Mouse (Mus musculus) MEL (cell line): Measurements from ENCODE around the gene C130032M10Rik. TPM values are rescaled to one million over a fixed set of nuclear protein-coding genes. Genes with fewer than 3 reads are reported as not detected.

Experiments
- DNase-seq: peaks from one replicate; pipeline ENCODE4 v3.0.0; 2011; ENCODE audit warnings: low read depth, low spot score
- H3K27ac ChIP-seq: 2 replicates; pipeline ENCODE4 v1.5.1; 2012; ENCODE audit warnings: low read depth, mild to moderate bottlenecking, control low read depth, low read length, moderate library complexity; ENCODE audit not compliant: control insufficient read depth
- H3K27me3 ChIP-seq, 2 experiments: fragments of 150-350 bp in 1 of 2; sonication (generic) in 1 of 2; 2 replicates each; pipeline ENCODE4 v1.6.1; 2012; ENCODE audit warnings: low read length in 2 of 2, mild to moderate bottlenecking in 2 of 2, improper control_type of control experiment in 1 of 2, moderate library complexity in 1 of 2; ENCODE audit not compliant: insufficient read depth in 2 of 2, control insufficient read depth in 1 of 2
- H3K36me3 ChIP-seq, 2 experiments: 2 replicates each; pipeline ENCODE4 v1.6.1; 2012 to 2014; ENCODE audit warnings: low read length in 2 of 2, improper control_type of control experiment in 1 of 2, inconsistent platforms in 1 of 2, mild to moderate bottlenecking in 1 of 2; ENCODE audit not compliant: insufficient read depth in 2 of 2, control insufficient read depth in 1 of 2
- H3K4me1 ChIP-seq, 2 experiments: fragments of 150-350 bp in 1 of 2; sonication (generic) in 1 of 2; 2 replicates each; pipeline ENCODE4 v1.6.1; 2012; ENCODE audit warnings: low read length in 2 of 2, improper control_type of control experiment in 1 of 2, mild to moderate bottlenecking in 1 of 2; ENCODE audit not compliant: insufficient read depth in 2 of 2, control insufficient read depth in 1 of 2
- H3K4me3 ChIP-seq, 2 experiments: fragments of 150-350 bp in 1 of 2; sonication (generic) in 1 of 2; 2 replicates each; pipeline ENCODE4 v1.5.1; 2012; ENCODE audit warnings: low read depth in 2 of 2, low read length in 2 of 2, mild to moderate bottlenecking in 2 of 2, moderate library complexity in 2 of 2, control low read depth in 1 of 2, improper control_type of control experiment in 1 of 2; ENCODE audit not compliant: control insufficient read depth in 1 of 2, insufficient read depth in 1 of 2
- H3K79me2 ChIP-seq: 2 replicates; pipeline ENCODE4 v1.6.1; 2012; ENCODE audit warnings: mild to moderate bottlenecking, low read length, moderate library complexity; ENCODE audit not compliant: control insufficient read depth, poor library complexity, insufficient read depth
- H3K9ac ChIP-seq: 2 replicates; pipeline ENCODE4 v1.6.1; 2012; ENCODE audit warnings: low read depth, mild to moderate bottlenecking, control low read depth, low read length, moderate library complexity; ENCODE audit not compliant: control insufficient read depth, poor library complexity, severe bottlenecking
- H3K9me3 ChIP-seq: fragments of 150-350 bp; sonication (generic); replicated peaks from 2 replicates; pipeline ENCODE4 v1.6.1; 2012; ENCODE audit warnings: mild to moderate bottlenecking, low read length, improper control_type of control experiment, moderate library complexity; ENCODE audit not compliant: insufficient read depth
- CHD2 ChIP-seq: IDR thresholded peaks from 2 replicates; pipeline ENCODE4 v1.6.1; 2011; ENCODE audit warnings: low read length, improper control_type of control experiment
- E2F4 ChIP-seq: IDR thresholded peaks from 2 replicates; pipeline ENCODE4 v1.6.1; 2011; ENCODE audit warnings: low read depth, low read length, improper control_type of control experiment, borderline replicate concordance
- EP300 ChIP-seq, 2 experiments: IDR thresholded peaks; 2 replicates each; pipeline ENCODE4 v1.6.1; 2011; ENCODE audit warnings: improper control_type of control experiment in 2 of 2, low read length in 2 of 2, low read depth in 1 of 2, mild to moderate bottlenecking in 1 of 2
- ETS1 ChIP-seq: IDR thresholded peaks from 2 replicates; pipeline ENCODE4 v1.6.1; 2012; ENCODE audit warnings: low read depth, mild to moderate bottlenecking, inconsistent platforms, low read length, improper control_type of control experiment, moderate library complexity
- GATA1 ChIP-seq: IDR thresholded peaks from 2 replicates; pipeline ENCODE4 v1.6.1; 2011; ENCODE audit warnings: low read depth, low read length, improper control_type of control experiment
- JUND ChIP-seq: IDR thresholded peaks from 2 replicates; pipeline ENCODE4 v1.6.1; 2011; ENCODE audit warnings: low read depth, mild to moderate bottlenecking, improper control_type of control experiment, low read length
- MAX ChIP-seq: IDR thresholded peaks from 2 replicates; pipeline ENCODE4 v1.6.1; 2011; ENCODE audit warnings: low read length, improper control_type of control experiment
- MAZ ChIP-seq: IDR thresholded peaks from 2 replicates; pipeline ENCODE4 v1.6.1; 2012; ENCODE audit warnings: low read depth, mild to moderate bottlenecking, inconsistent platforms, low read length, improper control_type of control experiment
- MEF2A ChIP-seq: IDR thresholded peaks from 2 replicates; pipeline ENCODE4 v1.6.1; 2014; ENCODE audit warnings: low read depth, mild to moderate bottlenecking, inconsistent platforms, low read length, improper control_type of control experiment; ENCODE audit not compliant: poor library complexity, insufficient replicate concordance, severe bottlenecking; ENCODE audit errors: extremely low read depth
- MXI1 ChIP-seq: IDR thresholded peaks from 2 replicates; pipeline ENCODE4 v1.6.1; 2011; ENCODE audit warnings: mild to moderate bottlenecking, low read depth, low read length, improper control_type of control experiment
- MYC ChIP-seq: IDR thresholded peaks from 2 replicates; pipeline ENCODE4 v1.6.1; 2011; ENCODE audit warnings: low read depth, mild to moderate bottlenecking, low read length, improper control_type of control experiment, moderate library complexity
- NELFE ChIP-seq: IDR thresholded peaks from 2 replicates; pipeline ENCODE4 v1.6.1; 2011; ENCODE audit warnings: low read depth, low read length, improper control_type of control experiment
- NRF1 ChIP-seq: IDR thresholded peaks from 2 replicates; pipeline ENCODE4 v1.6.1; 2014; ENCODE audit warnings: low read depth, mild to moderate bottlenecking, inconsistent platforms, low read length, improper control_type of control experiment, moderate library complexity; ENCODE audit not compliant: poor library complexity, insufficient read depth, severe bottlenecking
- POLR2AphosphoS5 ChIP-seq: IDR thresholded peaks from 2 replicates; pipeline ENCODE4 v1.6.1; 2012; ENCODE audit warnings: low read depth, borderline replicate concordance, mild to moderate bottlenecking, inconsistent platforms, low read length, moderate library complexity, mixed read lengths
- RCOR1 ChIP-seq: IDR thresholded peaks from 2 replicates; pipeline ENCODE4 v1.6.1; 2012; ENCODE audit warnings: low read depth, mild to moderate bottlenecking, inconsistent platforms, low read length, improper control_type of control experiment
- SIN3A ChIP-seq: IDR thresholded peaks from 2 replicates; pipeline ENCODE4 v1.6.1; 2012; ENCODE audit warnings: low read length, improper control_type of control experiment, inconsistent platforms
- TAL1 ChIP-seq: IDR thresholded peaks from 2 replicates; pipeline ENCODE4 v1.6.1; 2012; ENCODE audit warnings: mild to moderate bottlenecking, inconsistent platforms, low read length, moderate library complexity, mixed read lengths
- TBP ChIP-seq: IDR thresholded peaks from 2 replicates; pipeline ENCODE4 v1.8.0; 2011; ENCODE audit warnings: low read depth, low read length, improper control_type of control experiment
- TCF12 ChIP-seq: IDR thresholded peaks from 2 replicates; pipeline ENCODE4 v1.6.1; 2014; ENCODE audit warnings: low read depth, mild to moderate bottlenecking, inconsistent platforms, low read length, improper control_type of control experiment, moderate library complexity
- UBTF ChIP-seq: IDR thresholded peaks from 2 replicates; pipeline ENCODE4 v1.6.1; 2012; ENCODE audit warnings: low read depth, mild to moderate bottlenecking, inconsistent platforms, low read length, improper control_type of control experiment, moderate library complexity, borderline replicate concordance; ENCODE audit not compliant: insufficient read depth
- USF1 ChIP-seq: IDR thresholded peaks from 2 replicates; pipeline ENCODE4 v1.6.1; 2014; ENCODE audit warnings: low read depth, mild to moderate bottlenecking, inconsistent platforms, low read length, improper control_type of control experiment, moderate library complexity
- ZC3H11A ChIP-seq: IDR thresholded peaks from 2 replicates; pipeline ENCODE4 v1.6.1; 2012; ENCODE audit warnings: low read depth, mild to moderate bottlenecking, inconsistent platforms, low read length, improper control_type of control experiment
- ZMIZ1 ChIP-seq: IDR thresholded peaks from 2 replicates; pipeline ENCODE4 v1.6.1; 2012; ENCODE audit warnings: low read depth, mild to moderate bottlenecking, inconsistent platforms, low read length, improper control_type of control experiment, moderate library complexity
- polyA plus RNA-seq, 2 experiments: library from polyadenylated mRNA; stranded (reverse) in 1 of 2; unstranded in 1 of 2; fragments of >175 nt in 1 of 2; fragments of >200 nt in 1 of 2; gene quantifications; 2 replicates each; pipeline versions ENCODE4 v1.2.1 to v1.2.4; 2012; ENCODE audit warnings: low replicate concordance in 2 of 2, low read depth in 1 of 2; ENCODE audit not compliant: insufficient read length in 2 of 2, insufficient read depth in 1 of 2, missing spikeins in 1 of 2
- total RNA-seq: library from RNA; depleted of rRNA; stranded (reverse); fragments of 300-350 nt; gene quantifications from 2 replicates; pipeline ENCODE4 v1.2.3, GENCODE M21; 2012

Gene C130032M10Rik
- total and polyA plus RNA-seq, 3 experiments, result not detected

DNA sequence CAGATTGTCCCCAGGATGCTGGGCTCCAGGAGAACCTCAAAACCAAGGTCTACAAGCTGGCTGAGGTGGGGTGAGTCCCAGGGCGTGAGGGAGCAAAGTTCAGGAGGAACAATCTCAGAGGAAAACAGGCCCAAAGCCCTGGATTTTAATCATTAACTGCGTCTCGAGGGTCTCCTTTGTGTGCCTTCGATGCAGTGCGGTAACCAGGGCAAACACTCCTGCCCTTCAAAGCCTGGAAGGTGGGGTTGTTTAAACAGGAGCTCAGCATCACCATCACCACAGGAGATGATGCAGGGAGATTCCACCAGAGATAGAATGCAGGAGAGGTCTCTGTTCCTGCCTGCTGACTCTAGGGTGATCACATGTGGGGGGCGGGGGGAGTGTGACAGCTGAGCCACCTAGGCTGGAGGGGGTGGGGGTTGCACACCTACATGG, 32.2 kb downstream of the C130032M10Rik start:
- Histone ChIP-seq H3K27ac (no peak overlapping the region), H3K9me3 (no peaks in the 10 kb centered on the region), H3K79me2 (no peaks in the 10 kb centered on the region), H3K27me3 (no peaks in the 10 kb centered on the region), H3K4me1 (no peaks in the 10 kb centered on the region), H3K36me3 (no peaks in the 10 kb centered on the region), H3K4me3 (no peak overlapping the region), H3K9ac (no peak overlapping the region)
- TF ChIP-seq POLR2AphosphoS5 (no peak), MEF2A (no peak), ZC3H11A (no peak), RCOR1 (no peak), TCF12 (no peak), NELFE (no peak), E2F4 (no peak), MYC (no peak), NRF1 (no peak), ZMIZ1 (no peak), TBP (no peak), EP300 (IDR thresholded peaks at IDR 0.05; ENCODE audit: low read depth in 1 of 2, low read length in 2 of 2) (no peak), JUND (no peak), MAZ (no peak), USF1 (no peak), SIN3A (no peak), CHD2 (no peak)
- DNase-seq, result no peak

GRCm38 (mm10) chr9:114548496-114548895, 33.0 kb downstream of the C130032M10Rik start:
- Histone ChIP-seq H3K36me3 (no peaks in the 10 kb centered on the region), H3K9ac (no peak overlapping the region), H3K4me3 (no peak overlapping the region), H3K27ac (no peak overlapping the region), H3K9me3 (no peaks in the 10 kb centered on the region), H3K79me2 (no peaks in the 10 kb centered on the region), H3K27me3 (peaks cover 0 to 2% of the 10 kb centered on the region in 2 experiments; a peak in 2 of 4 replicates), H3K4me1 (no peaks in the 10 kb centered on the region)
- TF ChIP-seq E2F4 (no peak), TBP (no peak), USF1 (no peak), MAZ (no peak), MXI1 (no peak), MAX (no peak), MYC (no peak), TAL1 (no peak), UBTF (no peak), ETS1 (no peak), GATA1 (no peak)
- DNase-seq, result no peak
